Mouse (Mus musculus) layer of hippocampus, adult 2 months (tissue): ENCODE measurements around the gene Sgcd. TPM values are rescaled to one million over a fixed set of nuclear protein-coding genes. Genes with fewer than 3 reads are reported as not detected.
"Not testable (repeated sequence)": the region's sequence is repeated elsewhere in the genome, so short reads cannot be mapped to it uniquely, and the experiment has no call there.

Experiments used
- DNase-seq, 2 experiments: peaks; one replicate each; pipeline ENCODE4 v3.0.0; 2022; ENCODE audit warnings: low spot score in 2 of 2
- H3K27ac ChIP-seq: fragments of 200-600 bp; 2 replicates; pipeline ENCODE4 v1.8.1; 2022
- H3K4me3 ChIP-seq: fragments of 200-600 bp; 2 replicates; pipeline ENCODE4 v1.8.1; 2022; ENCODE audit warnings: mild to moderate bottlenecking
- CTCF ChIP-seq: fragments of 200-600 bp; conservative IDR thresholded peaks from 2 replicates; pipeline ENCODE4 v1.8.1; 2022; ENCODE audit warnings: antibody characterized with exemption, mild to moderate bottlenecking, moderate library complexity
- total RNA-seq, 2 experiments: library from RNA; stranded (reverse); gene quantifications; 2 replicates each; pipeline ENCODE4 v1.2.3; 2021

Sgcd gene
- total RNA-seq, 2 experiments from 2014 or later, result 11.5 to 13.6 TPM

- no peak overlapping the region for H3K4me3 ChIP-seq
- no peak for TF ChIP-seq CTCF
- peak in 1 of 2 experiments; percentile 38 for DNase-seq
- no peak overlapping the region for H3K27ac ChIP-seq
Measured at GRCm38 (mm10) chr11:47704930-47705787, 283.6 kb downstream of the Sgcd start.

- no peak for TF ChIP-seq CTCF
- H3K4me3 ChIP-seq, result no peak overlapping the region
- DNase-seq, result no peak
- no peak overlapping the region for H3K27ac ChIP-seq
Measured at GRCm38 (mm10) chr11:47695611-47696010, 293.2 kb downstream of the Sgcd start.

- peak in 1 of 2 experiments; percentile 31 for DNase-seq
- TF ChIP-seq CTCF, result peak; percentile 76
- no peak overlapping the region for H3K4me3 ChIP-seq
Measured at GRCm38 (mm10) chr11:47658135-47658534, 330.6 kb downstream of the Sgcd start.

GRCm38 (mm10) chr11:47645911-47646310 lies 342.9 kb downstream of the Sgcd start:
- H3K27ac ChIP-seq, result no peak overlapping the region
- no peak for TF ChIP-seq CTCF
- no peak for DNase-seq

More at GRCm38 (mm10) chr11:47658135-47658534, 330.6 kb downstream of the Sgcd start:
- no peak overlapping the region for H3K27ac ChIP-seq

GRCm38 (mm10) chr11:47641567-47642259 lies 347.1 kb downstream of the Sgcd start:
- Histone ChIP-seq H3K27ac (no peak overlapping the region), H3K4me3 (no peak overlapping the region)
- no peak for DNase-seq
- no peak for TF ChIP-seq CTCF

More at GRCm38 (mm10) chr11:47645911-47646310, 342.9 kb downstream of the Sgcd start:
- no peak overlapping the region for H3K4me3 ChIP-seq

GRCm38 (mm10) chr11:47640556-47640955 lies 348.2 kb downstream of the Sgcd start:
- no peak for DNase-seq
- H3K4me3 ChIP-seq, result no peak overlapping the region
- TF ChIP-seq CTCF, result no peak
- H3K27ac ChIP-seq, result no peak overlapping the region

- no peak for DNase-seq
- no peak overlapping the region for H3K4me3 ChIP-seq
- no peak overlapping the region for H3K27ac ChIP-seq
- TF ChIP-seq CTCF, result no peak
Measured at GRCm38 (mm10) chr11:47630186-47630585, 358.6 kb downstream of the Sgcd start.

GRCm38 (mm10) chr11:47609892-47610291 lies 378.9 kb downstream of the Sgcd start:
- no peak for DNase-seq
- Histone ChIP-seq H3K27ac (no peak overlapping the region), H3K4me3 (no peak overlapping the region)
- TF ChIP-seq CTCF, result no peak

GRCm38 (mm10) chr11:47574635-47575034 lies 414.1 kb downstream of the Sgcd start:
- DNase-seq, result no peak

GRCm38 (mm10) chr11:47568488-47568887 lies 420.3 kb downstream of the Sgcd start:
- DNase-seq, result no peak
- TF ChIP-seq CTCF, result no peak
- no peak overlapping the region for H3K27ac ChIP-seq
- H3K4me3 ChIP-seq, result no peak overlapping the region

More at GRCm38 (mm10) chr11:47574635-47575034, 414.1 kb downstream of the Sgcd start:
- Histone ChIP-seq H3K27ac (no peak overlapping the region), H3K4me3 (no peak overlapping the region)
- TF ChIP-seq CTCF, result no peak

GRCm38 (mm10) chr11:47566156-47566555 lies 422.6 kb downstream of the Sgcd start:
- no peak overlapping the region for H3K27ac ChIP-seq
- no peak for TF ChIP-seq CTCF
- H3K4me3 ChIP-seq, result no peak overlapping the region
- DNase-seq, result no peak

GRCm38 (mm10) chr11:47524845-47525244 lies 463.9 kb downstream of the Sgcd start:
- Histone ChIP-seq H3K4me3 (no peak overlapping the region), H3K27ac (no peak overlapping the region)
- no peak for DNase-seq
- TF ChIP-seq CTCF, result no peak

GRCm38 (mm10) chr11:47508047-47508446 lies 480.7 kb downstream of the Sgcd start:
- Histone ChIP-seq H3K4me3 (no peak overlapping the region), H3K27ac (no peak overlapping the region)
- TF ChIP-seq CTCF, result no peak
- peak; percentile 9 to 10 for DNase-seq

GRCm38 (mm10) chr11:47503236-47503635 lies 485.5 kb downstream of the Sgcd start:
- not testable (repeated sequence) for DNase-seq, H3K27ac ChIP-seq

More at GRCm38 (mm10) chr11:47503236-47503635, 485.5 kb downstream of the Sgcd start:
- not testable (repeated sequence) for H3K4me3 ChIP-seq
